Mouse (Mus musculus) lung, postnatal 36 days (tissue): Measurements from ENCODE around the gene Rec8.
A peak's percentile ranks its signal among the peaks of the same experiment; 100 is the strongest.

ENCODE experiments used
- DNase-seq: peaks from one replicate; pipeline ENCODE4 v3.0.0; 2022; ENCODE audit warnings: mixed read lengths

Rec8 gene

DNA sequence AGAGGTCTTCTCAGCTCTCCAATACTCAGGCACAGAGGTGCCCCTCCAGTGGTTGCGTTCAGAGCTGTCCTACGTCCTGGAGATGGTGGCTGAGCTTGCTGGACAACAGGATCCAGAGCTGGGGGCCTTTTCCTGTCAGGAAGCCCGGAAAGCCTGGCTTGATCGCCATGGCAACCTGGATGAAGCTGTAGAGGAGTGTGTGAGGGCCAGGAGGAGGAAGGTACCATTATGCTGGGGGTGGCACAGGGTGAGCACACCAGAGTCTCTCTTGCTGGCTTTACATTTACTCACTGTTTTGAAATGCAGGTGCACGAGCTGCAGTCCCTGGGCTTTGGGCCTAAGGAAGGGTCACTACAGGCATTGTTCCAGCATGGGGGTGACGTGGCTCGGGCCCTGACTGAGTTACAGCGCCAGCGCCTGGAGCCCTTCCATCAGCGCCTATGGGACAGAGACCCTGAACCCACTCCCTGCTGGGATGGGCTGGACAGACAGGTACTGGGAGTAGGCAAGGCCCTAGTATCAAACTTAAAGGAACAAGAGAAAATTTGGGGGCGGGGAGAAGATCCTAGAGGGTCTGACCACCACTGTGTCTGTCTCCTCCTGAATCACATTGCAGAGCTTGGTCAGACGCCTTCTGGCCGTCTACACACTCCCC, 21.7 kb upstream of the Rec8 start:
- DNase-seq: no peak

DNA sequence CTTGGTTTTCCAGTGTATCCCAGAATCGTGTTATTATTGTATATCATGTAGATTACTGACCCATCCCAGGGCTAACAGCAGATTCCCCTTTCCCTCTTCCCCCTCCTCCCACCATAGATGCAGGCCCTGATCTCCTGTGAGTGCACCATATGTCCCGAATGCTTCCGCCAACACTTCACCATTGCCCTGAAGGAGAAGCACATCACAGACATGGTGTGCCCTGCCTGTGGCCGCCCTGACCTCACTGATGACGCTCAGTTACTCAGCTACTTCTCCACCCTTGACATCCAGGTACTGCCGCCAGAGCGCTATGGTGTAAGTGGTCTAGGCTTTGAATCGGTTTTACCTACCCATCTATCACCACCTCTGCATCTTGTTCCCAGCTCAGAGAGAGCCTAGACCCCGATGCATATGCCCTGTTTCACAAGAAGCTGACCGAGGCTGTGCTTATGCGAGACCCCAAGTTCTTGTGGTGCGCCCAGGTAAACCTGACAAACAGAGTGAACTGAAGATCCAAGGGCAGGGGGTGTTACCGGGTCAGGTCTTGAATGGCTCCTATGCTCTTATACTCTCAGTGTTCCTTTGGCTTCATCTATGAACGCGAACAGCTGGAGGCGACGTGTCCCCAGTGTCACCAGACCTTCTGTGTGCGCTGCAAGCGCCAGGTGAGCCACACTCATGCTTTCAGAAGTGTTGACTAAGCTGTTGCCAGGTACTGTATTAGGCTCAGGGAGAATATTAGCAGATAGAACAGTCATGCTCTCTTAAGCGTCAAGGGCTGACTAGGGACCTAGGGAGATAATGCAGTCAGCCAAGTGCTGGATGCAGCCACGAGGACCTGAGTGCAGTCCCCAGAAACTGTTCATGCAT, 19.1 kb upstream of the Rec8 start:
- DNase-seq: no peak

DNA sequence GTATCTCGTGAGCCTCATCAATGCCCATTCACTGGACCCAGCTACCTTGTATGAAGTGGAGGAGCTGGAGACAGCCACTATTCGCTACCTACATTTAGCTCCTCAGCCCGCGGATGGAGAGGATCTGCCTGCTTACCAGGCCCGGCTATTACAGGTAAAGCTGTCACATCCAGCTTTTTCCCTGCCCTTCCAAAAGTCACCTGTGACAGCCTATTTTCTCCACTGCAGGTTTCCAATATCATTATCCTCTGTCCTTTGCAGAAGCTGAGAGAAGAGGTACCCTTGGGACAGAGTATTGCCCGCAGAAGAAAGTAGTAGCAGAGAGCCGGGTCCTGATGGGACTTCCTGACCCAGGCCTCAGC, 14.6 kb upstream of the Rec8 start, which contains the start of gene Irf9:
Irf9 (plus strand) TSS at position 301 of the 362 bp plus-strand sequence.
- DNase-seq: no peak

DNA sequence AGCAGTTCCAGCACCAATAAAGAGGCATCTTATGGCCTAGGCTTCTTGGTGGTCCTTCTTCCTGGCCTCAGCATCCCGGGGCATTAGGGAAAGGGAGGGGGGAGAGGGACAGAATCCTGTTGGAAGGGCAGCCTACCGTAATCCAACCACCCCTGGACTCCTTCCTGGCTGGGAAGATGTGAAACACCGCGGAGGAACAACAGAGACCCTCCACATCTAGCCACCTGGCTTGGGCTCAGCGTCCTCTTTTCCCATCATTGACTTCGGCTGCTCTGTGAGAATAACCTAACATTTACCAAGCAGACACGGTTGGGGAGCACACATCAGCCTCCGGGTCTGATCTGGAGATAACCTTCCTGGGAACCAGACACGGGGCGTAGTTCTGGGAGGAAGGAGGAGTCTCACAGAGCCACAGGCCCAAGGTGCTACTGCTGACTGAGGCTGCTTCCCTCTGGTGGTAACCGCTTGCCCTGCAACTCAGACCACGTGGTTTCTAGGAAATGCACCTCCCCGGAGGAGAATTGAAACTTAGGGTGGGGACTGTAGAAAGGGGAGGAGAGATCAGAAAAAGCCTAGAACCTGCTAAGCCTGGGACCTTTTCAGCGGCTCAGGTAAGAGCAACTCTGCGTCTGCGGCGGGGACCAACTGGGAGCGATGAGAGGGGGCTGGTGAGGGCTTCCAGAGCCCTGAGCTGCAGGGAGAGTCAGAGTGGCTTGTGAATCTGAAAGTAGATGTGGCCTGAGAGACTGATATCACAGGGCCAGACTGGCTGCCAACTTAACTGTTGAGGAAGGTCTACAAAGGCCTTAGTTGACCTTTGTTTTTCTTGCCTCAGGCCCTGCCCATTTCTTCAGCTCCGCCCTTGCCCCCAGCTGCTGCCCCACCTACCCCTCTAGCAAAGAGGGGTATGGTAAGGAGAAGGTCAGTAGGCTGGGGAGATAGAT, 13.9 kb upstream of the Rec8 start:
- peak; percentile 98 for DNase-seq

DNA sequence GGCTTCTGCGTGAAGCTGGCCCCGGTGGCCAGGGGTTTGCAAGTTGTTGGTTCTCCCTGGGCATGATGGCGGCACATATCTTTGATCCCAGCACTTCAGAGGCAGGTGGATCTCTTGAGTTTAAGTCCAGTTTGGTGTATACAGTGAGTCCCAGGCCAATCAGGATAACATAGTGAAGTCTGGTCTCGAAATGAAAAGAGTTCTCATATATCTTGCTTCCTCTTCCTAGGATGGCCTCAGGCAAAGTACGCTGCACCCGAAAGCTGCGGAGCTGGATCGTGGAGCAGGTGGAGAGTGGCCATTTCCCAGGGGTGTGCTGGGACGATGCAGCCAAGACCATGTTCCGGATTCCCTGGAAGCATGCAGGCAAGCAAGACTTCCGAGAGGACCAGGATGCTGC, 13.0 kb upstream of the Rec8 start:
- DNase-seq: no peak

DNA sequence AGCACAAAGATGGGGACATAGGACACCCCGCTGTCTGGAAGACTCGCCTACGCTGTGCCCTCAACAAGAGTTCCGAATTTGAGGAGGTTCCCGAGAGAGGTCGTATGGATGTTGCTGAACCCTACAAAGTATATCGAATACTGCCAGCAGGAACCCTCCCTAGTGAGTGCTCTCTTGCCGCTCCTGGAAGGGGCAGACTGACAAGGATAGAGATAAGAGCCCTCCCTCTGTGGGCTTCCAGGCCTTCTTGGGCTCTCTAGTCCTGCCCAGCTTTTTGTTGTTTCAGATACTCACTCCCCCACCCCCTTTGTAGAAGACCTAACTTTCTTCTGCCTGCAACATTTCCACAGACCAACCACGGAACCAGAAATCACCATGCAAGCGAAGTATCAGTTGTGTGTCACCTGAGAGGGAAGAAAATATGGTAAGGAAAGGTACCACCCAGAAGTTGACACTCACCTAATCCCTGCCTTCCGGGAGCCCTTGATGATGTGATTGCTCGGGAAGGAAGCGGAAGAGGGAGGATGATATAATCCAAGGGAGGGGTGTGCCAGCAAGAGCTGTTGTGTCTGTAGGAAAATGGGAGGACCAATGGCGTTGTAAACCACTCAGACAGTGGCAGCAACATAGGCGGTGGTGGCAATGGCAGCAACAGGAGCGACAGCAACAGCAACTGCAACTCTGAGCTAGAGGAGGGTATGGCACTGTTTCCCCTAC, 11.9 kb upstream of the Rec8 start:
- no peak for DNase-seq

DNA sequence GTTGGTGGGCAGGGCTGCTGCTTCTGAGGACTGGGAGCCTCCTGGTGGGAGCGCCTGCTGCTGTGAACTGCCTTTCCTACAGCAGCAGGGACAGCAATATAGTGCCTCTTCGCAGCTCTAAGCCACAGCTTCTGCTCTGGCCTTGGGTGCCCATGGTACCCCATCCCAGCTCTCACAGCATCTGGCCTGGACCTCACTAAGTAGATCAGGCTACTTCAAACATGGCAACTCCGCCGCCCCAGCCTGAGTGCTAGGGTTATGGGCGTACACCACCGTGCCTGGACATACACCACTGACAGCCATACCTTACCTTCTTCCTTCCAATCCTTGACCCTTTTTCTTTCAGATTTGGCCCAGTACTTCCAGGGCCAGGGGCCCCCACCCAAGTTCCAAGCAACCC, 9.5 kb upstream of the Rec8 start:
- no peak for DNase-seq

DNA sequence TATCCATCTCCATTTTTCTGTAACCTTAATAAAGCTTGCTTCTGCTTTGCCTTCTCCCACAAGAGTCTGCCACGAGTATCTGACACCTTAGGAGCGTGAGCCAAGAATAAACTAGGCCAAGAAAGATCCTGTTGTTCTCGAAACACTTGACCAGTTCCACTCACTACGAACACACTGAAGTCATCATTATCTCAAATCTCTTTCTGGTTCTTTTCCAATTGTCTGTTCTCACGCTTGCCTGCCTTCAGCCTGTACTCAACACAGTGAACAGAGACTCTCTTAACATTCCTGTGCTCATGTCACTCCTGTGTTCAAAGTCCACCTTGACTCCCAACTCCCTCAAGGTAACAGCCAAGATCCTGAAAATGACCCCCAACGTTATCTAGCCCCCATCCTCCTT, 4.5 kb upstream of the Rec8 start:
- DNase-seq: no peak

DNA sequence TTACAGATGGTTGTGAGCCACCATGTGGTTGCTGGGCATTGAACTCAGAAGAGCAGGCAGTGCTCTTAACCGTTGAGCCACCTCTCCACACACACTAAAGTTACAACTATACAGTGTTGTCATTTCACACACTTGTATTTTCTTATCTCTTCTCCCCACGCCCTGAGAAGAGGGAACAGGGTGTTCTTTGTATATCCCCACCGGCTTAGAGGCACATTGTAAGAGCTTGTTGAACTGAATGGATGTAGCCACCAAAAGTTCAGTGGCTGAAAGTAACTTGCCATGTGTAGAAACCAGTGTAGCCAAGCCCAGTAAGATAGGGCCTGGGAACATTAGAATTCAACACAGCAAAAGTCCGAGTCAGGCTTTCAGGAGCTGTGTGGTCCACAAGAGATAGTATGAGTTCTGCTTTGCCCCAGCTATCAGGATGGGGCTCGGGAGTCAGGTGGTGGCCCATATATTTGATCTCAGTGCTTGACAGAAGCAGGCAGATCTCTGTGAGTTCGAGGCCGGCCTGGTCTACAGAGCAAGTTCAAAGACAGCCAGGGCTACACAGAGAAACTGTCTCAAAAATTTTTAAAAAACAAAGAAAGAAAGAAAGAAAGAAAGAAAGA, 3.2 kb upstream of the Rec8 start:
- DNase-seq: no peak

DNA sequence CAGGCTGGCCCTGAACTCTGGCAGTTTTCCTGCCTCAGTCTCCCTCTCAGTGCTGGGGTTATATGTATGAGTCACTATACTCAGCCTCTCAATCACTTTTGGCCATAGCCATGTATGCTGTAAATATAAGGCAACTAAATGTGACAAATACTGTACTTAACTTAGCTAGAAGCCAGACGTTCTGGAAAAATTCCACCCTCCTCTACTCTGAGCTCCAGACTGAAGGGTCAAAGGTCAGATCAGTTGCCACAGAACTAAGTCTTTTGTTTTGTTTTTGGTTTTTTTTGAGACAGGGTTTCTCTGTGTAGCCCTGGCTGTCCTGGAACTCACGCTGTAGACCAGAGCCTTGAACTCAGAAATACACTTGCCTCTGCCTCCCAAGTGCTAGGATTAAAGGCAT, 2.0 kb upstream of the Rec8 start:
- DNase-seq: no peak

DNA sequence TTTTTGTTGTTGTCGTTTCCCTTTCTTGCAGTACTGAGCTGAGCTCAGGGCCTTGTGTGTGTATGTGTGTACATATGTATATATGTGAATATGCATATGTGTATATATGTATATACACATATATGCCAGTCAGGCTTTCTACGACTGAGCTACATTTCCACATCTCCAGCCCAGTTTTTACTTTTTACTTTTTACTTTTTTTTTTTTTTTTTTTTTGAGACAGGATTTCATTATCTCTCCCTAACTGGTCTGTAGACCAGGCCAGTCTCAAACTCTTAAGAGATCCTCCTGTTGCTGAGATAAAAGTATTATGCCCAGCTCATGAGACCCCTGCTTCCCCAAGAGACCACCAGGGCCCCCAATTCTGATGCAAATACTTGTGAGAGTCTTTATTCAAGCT, 993 bp upstream of the Rec8 start:
- no peak for DNase-seq

DNA sequence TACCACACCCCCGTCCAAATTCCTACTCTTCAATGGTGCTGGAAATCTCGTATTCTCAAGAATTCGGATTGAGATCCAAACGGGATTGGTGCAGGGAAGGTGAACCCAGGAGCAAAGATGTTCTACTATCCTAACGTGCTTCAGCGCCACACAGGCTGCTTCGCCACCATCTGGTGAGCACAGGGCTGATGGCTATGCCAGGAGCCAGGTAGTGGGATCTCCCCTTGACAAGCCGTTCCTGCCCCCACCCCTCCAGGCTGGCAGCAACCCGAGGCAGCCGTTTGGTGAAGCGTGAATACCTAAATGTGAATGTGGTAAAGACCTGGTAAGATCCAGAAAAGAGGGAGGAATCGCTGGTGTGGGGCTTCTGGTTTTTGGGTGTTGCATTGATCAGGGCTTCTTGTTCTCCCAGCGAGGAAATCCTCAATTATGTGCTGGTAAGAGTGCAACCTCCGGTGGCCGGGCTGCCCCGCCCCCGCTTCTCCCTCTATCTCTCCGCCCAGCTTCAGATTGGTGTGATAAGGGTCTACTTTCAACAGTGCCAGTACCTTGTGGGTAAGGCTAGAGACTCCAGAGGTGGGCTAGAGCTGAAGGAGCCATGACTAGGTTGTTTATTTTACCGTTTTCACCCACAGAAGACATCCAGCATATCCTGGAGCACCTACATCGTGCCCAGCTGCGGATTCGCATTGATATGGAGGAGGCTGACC, 804 bp downstream of the Rec8 start:
- no peak for DNase-seq

DNA sequence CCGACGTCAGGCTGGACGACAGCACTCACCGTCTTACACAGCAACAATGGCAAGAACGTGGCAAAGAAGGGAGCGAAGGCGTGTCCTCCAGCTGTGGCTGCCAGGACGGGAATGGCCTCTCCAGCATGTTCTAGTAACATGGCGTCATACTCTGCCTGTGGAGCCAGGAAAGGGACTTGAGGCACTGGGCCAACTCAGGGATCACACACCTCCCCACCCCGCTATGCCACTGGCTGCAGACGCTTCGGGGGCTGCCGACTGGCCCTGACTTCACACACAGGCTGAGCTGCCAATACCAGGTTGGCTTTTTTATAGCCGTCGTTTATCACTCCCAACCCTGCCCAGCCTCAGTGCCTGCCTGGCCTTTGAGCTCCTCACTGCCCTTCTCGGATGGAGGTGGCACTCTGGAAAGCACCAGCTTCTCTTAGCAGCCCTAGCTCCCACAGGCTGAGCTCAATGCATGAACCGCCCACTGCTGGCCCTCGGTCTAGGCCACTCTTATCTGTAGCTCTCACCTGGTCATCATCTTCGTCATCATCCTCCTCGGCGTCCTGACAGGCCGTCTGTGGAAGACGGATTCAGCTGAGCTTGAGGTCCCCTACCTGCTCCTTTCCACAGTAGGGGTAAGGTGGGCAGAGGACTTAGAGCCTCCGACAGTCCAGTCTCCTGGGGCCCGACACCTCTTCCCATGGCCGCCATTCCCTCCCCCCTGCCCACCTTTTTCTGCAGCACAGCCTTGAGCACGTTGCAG, 10.4 kb downstream of the Rec8 start:
- no peak for DNase-seq

DNA sequence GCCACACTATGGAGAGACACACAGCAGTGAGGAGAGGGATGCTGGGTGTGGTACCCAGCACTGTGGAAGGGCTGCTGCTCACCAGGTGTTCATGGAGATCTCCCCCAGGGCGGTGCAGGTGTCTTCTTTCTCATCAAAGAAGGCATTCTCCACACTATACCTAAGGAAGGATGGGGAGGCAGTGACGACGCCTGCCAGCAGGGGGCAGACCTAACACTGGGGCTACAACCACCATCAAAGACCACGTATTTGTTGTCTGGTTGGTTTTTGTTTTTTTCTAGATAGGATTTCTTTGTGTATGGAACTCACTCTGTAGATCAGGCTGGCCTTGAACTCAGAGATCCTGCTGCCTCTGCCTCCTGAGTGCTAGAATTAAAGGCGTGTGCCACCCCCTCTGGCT, 11.5 kb downstream of the Rec8 start:
- peak; percentile 76 for DNase-seq

DNA sequence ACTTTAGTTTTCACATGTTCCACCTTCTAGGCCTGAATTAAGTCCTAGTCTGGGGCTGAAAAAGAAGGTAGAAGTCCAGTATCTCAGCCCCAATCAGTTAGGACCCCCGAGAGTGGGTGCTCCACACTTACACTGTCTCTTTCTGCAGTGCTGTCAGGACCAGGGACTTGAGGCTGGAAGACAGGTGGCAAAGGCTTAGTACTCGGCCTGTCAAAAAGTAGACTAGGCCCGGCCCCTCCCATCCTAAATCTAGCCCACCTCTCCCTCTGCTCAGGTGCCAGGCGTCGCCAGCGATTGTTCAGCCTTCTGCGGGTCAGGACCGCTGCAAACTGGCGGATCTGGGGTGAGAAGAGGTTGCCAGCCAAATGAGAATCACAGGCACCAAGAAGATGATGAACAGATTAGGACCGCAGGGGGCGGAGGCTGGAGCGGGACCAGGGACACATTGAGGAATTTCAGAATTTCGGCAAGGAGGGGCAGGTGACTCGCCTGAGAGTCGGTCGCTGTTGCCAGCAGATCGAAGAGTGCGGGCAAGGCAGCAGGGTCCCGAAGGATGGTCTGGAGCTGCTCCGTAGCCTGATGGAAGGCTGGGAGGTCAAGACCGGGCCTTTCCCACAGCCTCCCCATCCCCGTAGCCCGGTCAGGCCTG, 17.2 kb downstream of the Rec8 start:
- DNase-seq: peak; percentile 18

DNA sequence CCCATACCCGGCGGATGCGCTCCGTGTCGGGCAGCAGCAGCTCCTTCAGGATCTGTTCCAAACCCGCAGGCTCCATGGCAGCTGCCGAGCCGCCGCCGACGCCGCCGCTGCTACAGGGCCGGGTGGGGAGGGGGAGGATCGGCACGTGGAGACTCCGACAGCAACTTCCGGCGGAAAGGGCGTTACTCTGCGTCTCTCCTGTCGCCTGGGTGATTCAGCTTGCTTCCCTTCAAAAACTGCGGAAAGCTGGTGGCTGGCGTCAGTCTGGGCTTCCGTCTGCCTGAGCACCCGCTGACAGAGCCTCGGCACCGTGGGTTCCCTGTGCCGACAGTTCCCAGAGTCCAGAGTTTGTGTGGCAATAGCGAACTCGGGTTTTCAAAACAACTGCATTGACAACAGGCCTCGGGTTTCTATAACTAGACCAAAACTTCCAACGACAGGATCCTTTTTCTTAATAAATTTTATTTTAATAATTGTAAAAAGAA, 17.7 kb downstream of the Rec8 start, which contains the start of gene Ipo4:
Ipo4 (minus strand) TSS at position 435 of the 485 bp plus-strand sequence.
- DNase-seq: peak; percentile 95

DNA sequence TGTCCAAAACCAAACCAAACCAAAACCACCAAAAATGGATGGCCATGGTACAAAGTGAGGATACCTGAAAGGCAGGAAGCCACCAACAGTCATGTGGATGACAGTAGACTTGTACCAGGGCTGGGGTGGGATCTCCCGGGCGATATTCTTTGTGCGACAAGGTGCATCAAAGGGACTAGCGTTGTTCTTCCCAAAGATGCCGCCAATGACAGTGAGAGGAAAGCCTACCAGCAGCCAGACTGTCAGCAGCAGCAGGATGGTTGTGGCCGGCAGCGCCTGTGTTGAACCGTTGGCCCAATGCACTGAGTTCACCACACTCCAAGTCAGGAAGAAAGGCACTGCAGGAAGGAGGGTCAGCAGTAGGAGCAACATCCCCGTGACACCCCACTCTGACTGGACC, 20.0 kb downstream of the Rec8 start, which contains the start of gene Gm49378:
Gm49378 (minus strand) TSS at position 101 of the 400 bp plus-strand sequence.
- DNase-seq: no peak

DNA sequence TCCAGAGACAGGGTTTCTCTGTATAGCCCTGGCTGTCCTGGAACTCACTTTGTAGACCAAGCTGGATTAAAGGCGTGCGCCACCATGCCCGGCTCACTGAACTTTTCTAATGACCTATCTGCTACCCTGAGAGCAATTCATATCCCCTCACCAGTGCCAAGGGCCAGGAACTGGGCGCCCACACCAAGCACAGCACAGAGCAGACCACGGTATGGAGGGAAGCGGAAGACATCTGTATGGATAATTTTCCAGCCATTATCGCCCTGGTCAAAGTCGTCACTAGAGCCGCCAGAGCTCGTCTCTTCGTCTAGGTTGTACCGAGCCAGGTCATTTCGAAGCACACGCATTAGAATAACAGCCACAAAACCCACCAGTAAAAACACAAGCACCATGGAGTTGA, 23.0 kb downstream of the Rec8 start:
- no peak for DNase-seq

DNA sequence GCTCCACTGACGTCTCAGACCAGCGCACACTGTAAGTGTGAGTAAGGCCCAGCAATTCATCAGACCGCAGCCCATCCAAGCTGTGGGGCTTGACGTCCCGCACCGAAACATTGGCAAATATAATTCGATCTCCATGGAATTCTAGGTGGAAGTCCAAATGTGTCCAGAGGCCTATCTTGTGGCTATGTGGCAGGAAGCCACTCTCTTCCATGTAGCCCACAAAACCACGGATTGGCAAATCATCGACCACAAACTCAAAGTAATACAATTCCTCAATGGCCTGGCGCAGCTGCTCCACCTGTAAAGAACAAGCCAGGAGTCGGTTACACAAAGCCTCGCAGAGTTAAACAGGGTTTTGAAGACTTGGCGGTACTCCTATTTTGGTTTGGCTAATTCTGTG, 23.5 kb downstream of the Rec8 start:
- no peak for DNase-seq

DNA sequence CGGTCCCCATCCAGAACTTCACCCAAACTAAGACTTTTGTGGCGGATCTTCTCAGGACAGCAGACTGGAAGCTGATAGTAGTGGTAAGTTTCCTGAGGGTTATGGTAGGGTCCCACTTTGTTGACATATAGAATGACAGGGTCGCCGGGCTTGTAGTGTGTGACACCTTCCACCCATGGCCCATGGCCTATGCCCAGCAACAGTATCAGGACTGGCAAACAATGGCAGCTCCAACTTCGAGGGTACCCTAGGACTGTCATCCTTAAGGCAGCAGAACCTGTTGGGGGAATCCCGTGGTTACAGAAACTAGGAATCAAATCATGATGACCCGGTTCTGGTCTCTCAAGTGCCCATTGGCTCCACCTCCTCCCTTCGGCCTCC, 24.8 kb downstream of the Rec8 start:
- no peak for DNase-seq
